Mouse (Mus musculus) midbrain, embryonic 12.5 days (tissue): ENCODE results near the gene Rnf225. TPM values are rescaled to one million over a fixed set of nuclear protein-coding genes. Genes with fewer than 3 reads are reported as not detected.

Experiments
- ATAC-seq: fragments of 200-750 bp; cut with Nextera tagmentation; 2 replicates; pipeline ENCODE4 v1.8.0; 2017; ENCODE audit warnings: low read depth, moderate TSS enrichment, moderate library complexity; ENCODE audit not compliant: low FRiP score
- H3K27ac ChIP-seq: fragments of 300-500 bp; sonication (generic); replicated peaks from 2 replicates; pipeline ENCODE4 v1.5.1; 2016; ENCODE audit warnings: mild to moderate bottlenecking
- H3K27me3 ChIP-seq: fragments of 300-500 bp; sonication (generic); 2 replicates; pipeline ENCODE4 v1.6.1; 2016; ENCODE audit warnings: mild to moderate bottlenecking
- H3K36me3 ChIP-seq: fragments of 300-500 bp; sonication (generic); 2 replicates; pipeline ENCODE4 v1.6.1; 2016
- H3K4me1 ChIP-seq: fragments of 300-500 bp; sonication (generic); 2 replicates; pipeline ENCODE4 v1.6.1; 2016
- H3K4me2 ChIP-seq: fragments of 300-500 bp; sonication (generic); replicated peaks from 2 replicates; pipeline ENCODE4 v1.6.1; 2016; ENCODE audit warnings: mild to moderate bottlenecking, moderate library complexity
- H3K4me3 ChIP-seq: fragments of 300-500 bp; sonication (generic); 2 replicates; pipeline ENCODE4 v1.5.1; 2016; ENCODE audit warnings: mild to moderate bottlenecking
- H3K9ac ChIP-seq: fragments of 300-500 bp; sonication (generic); replicated peaks from 2 replicates; pipeline ENCODE4 v1.6.1; 2016; ENCODE audit warnings: mild to moderate bottlenecking, moderate library complexity
- H3K9me3 ChIP-seq: fragments of 300-500 bp; sonication (generic); 2 replicates; pipeline ENCODE4 v1.6.1; 2016; ENCODE audit warnings: mild to moderate bottlenecking
- WGBS: fragments of 180-500 bp; shearing (Covaris S2); methylation state at CpG from one replicate; pipeline ENCODE4 v1.1.7; 2016; 5-methylcytosine and 5-hydroxymethylcytosine counted together
- polyA plus RNA-seq: library from polyadenylated mRNA; unstranded; fragments of >200 nt; fragmentation: Nextera tagmentation; extraction: Ambion mirVana; gene quantifications from 2 replicates; pipeline ENCODE4 v1.2.1, GENCODE M21; 2016

Gene Rnf225
- polyA plus RNA-seq, 1 experiment from 2014 or later = 0.93 TPM

GRCm38 (mm10) chr7:12966104-12966845, 39.1 kb downstream of the Rnf225 start:
- Histone ChIP-seq H3K4me1 (peaks cover 24% of the 10 kb centered on the region), H3K36me3 (peaks cover 27% of the 10 kb centered on the region), H3K9me3 (no peaks in the 10 kb centered on the region), H3K27me3 (no peaks in the 10 kb centered on the region), H3K4me2 (peak overlapping the region; percentile 85), H3K4me3 (peak overlapping the region; percentile 74), H3K27ac (peak overlapping the region; percentile 89), H3K9ac (peak overlapping the region; percentile 83)
- ATAC-seq = peak; percentile 61
- under 1% methylated on average over 29 of the region's 29 CpGs for WGBS

GRCm38 (mm10) chr7:12970906-12971305, 43.7 kb downstream of the Rnf225 start:
- H3K9me3 ChIP-seq = no peaks in the 10 kb centered on the region

GRCm38 (mm10) chr7:12977682-12978389, 50.6 kb downstream of the Rnf225 start, which contains the start of gene Zfp446:
TSS of gene Zfp446 (plus strand) at chr7:12977848.
- ATAC-seq = peak; percentile 99
- Histone ChIP-seq H3K27ac (peak within 1 kb of the TSS; percentile 93), H3K9me3 (no peaks in the 10 kb centered on the region), H3K4me3 (peak within 1 kb of the TSS; percentile 72), H3K4me1 (peaks cover 12% of the 10 kb centered on the region), H3K9ac (peak within 1 kb of the TSS; percentile 68), H3K4me2 (peak within 1 kb of the TSS; percentile 68), H3K27me3 (no peaks in the 10 kb centered on the region), H3K36me3 (peaks cover 8% of the 10 kb centered on the region; the same call in 1 of the 2 replicates)
- WGBS = under 1% methylated on average over 49 of the region's 49 CpGs

More at GRCm38 (mm10) chr7:12970906-12971305, 43.7 kb downstream of the Rnf225 start:
- Histone ChIP-seq H3K36me3 (peaks cover 42% of the 10 kb centered on the region), H3K27me3 (no peaks in the 10 kb centered on the region), H3K4me3 (no peak overlapping the region), H3K4me1 (peaks cover 14% of the 10 kb centered on the region), H3K9ac (no peak overlapping the region), H3K27ac (no peak overlapping the region), H3K4me2 (no peak overlapping the region)
- ATAC-seq = no peak
- WGBS = 97% methylated on average over 25 of the region's 25 CpGs

GRCm38 (mm10) chr7:12978931-12979722, 51.9 kb downstream of the Rnf225 start:
- no peak for ATAC-seq
- Histone ChIP-seq H3K4me2 (peak overlapping the region; percentile 68), H3K9ac (peak overlapping the region; percentile 67; the same call in 1 of the 2 replicates), H3K27me3 (no peaks in the 10 kb centered on the region), H3K36me3 (peaks cover 8% of the 10 kb centered on the region; the same call in 1 of the 2 replicates), H3K27ac (peak overlapping the region; percentile 93), H3K9me3 (no peaks in the 10 kb centered on the region), H3K4me1 (peaks cover 12% of the 10 kb centered on the region), H3K4me3 (peak overlapping the region; percentile 72; the same call in 1 of the 2 replicates)
- 91% methylated on average over 18 of the region's 18 CpGs for WGBS

DNA sequence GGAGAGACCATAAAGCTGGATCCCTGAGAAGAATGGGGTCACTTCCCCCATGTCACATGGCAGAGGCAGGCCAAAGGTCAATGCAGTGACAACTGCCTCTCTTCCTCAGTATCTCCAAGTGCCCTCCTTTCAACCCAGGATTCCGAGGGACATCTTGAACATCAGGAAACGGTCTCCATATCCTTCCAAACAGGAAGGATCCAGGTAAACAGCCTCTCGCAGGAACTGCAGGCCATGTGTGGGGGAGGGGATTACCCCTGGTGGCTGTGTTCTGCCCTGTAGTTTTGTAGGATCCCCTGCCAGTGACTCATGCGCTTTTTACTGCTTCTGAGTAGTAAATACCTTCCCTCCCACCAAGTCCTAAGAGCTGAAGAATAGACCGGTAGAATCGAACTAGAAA, 52.6 kb downstream of the Rnf225 start:
- Histone ChIP-seq H3K4me2 (no peak overlapping the region), H3K4me3 (no peak overlapping the region), H3K9me3 (no peaks in the 10 kb centered on the region), H3K4me1 (peaks cover 12% of the 10 kb centered on the region), H3K27ac (no peak overlapping the region), H3K9ac (no peak overlapping the region), H3K36me3 (peaks cover 8% of the 10 kb centered on the region; the same call in 1 of the 2 replicates), H3K27me3 (no peaks in the 10 kb centered on the region)
- ATAC-seq = no peak
- WGBS = 91% methylated on average over 6 of the region's 6 CpGs

DNA sequence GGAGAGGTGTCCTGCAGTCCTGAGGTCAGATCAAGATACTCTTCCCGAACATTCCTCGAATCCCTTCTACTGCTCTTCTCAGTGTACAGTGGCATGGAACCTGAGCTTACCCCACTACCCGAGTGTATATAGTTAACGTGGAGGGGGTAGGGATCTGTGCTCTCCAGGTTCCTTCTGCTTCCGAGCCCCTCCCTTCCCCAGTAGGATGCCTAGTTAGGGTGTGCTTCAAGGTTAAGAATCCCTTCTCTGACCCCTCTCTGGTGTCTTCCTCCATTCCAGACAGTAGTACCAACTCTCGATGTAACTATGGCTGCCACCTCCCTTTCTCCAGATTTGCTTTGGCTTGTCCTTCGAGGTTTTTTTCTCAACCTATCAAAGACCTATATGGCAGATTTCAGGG, 53.1 kb downstream of the Rnf225 start:
- 87% methylated on average over 7 of the region's 7 CpGs for WGBS
- peaks cover 12% of the 10 kb centered on the region for H3K4me1 ChIP-seq
- no peak overlapping the region for H3K9ac ChIP-seq
- no peak overlapping the region for H3K4me3 ChIP-seq
- no peaks in the 10 kb centered on the region for H3K9me3 ChIP-seq
- no peak overlapping the region for H3K4me2 ChIP-seq
- no peak for ATAC-seq
- H3K27ac ChIP-seq = no peak overlapping the region
- no peaks in the 10 kb centered on the region for H3K27me3 ChIP-seq
- peaks cover 8% of the 10 kb centered on the region; the same call in 1 of the 2 replicates for H3K36me3 ChIP-seq

Other genes starting within 250 kb of the Rnf225 start
- gene Vmn2r55, start 242.4 kb upstream of the Rnf225 start, polyA plus RNA-seq = not detected in 2 replicates
- not detected in 2 replicates for gene Vmn2r56, start 192.4 kb upstream of the Rnf225 start, polyA plus RNA-seq
- gene Zscan18, start 123.8 kb upstream of the Rnf225 start, polyA plus RNA-seq = 17.5 and 17.6 TPM in 2 replicates
- gene Zfp329, start 108.6 kb upstream of the Rnf225 start, polyA plus RNA-seq = 27.1 and 31.6 TPM in 2 replicates
- gene Zfp110, start 92.7 kb upstream of the Rnf225 start, polyA plus RNA-seq = 32.3 and 34.5 TPM in 2 replicates
- 5.5 and 6.5 TPM in 2 replicates for gene Zfp128, start 46.2 kb upstream of the Rnf225 start, polyA plus RNA-seq
- 11.2 and 11.8 TPM in 2 replicates for gene Zscan22, start 29.6 kb upstream of the Rnf225 start, polyA plus RNA-seq
- gene Rps5, start 5.1 kb upstream of the Rnf225 start, polyA plus RNA-seq = 603 and 620 TPM in 2 replicates
- 14.2 and 15.5 TPM in 2 replicates for gene Zfp324, start 38.4 kb downstream of the Rnf225 start, polyA plus RNA-seq
- 18.1 and 18.7 TPM in 2 replicates for gene Zfp446, start 50.4 kb downstream of the Rnf225 start, polyA plus RNA-seq
- 0.13 TPM in 1 of 2 replicates, not detected in the other for gene Slc27a5, start 70.8 kb downstream of the Rnf225 start, polyA plus RNA-seq
- 376 and 420 TPM in 2 replicates for gene Trim28, start 71.7 kb downstream of the Rnf225 start, polyA plus RNA-seq
- gene Zbtb45, start 82.6 kb downstream of the Rnf225 start, polyA plus RNA-seq = 36.6 and 37.1 TPM in 2 replicates
- 139 and 150 TPM in 2 replicates for gene Chmp2a, start 107.4 kb downstream of the Rnf225 start, polyA plus RNA-seq
- 143 and 149 TPM in 2 replicates for gene Ube2m, start 110.9 kb downstream of the Rnf225 start, polyA plus RNA-seq
- gene Mzf1, start 127.3 kb downstream of the Rnf225 start, polyA plus RNA-seq = 5.2 and 5.3 TPM in 2 replicates
- gene Vmn1r85, start 167.8 kb downstream of the Rnf225 start, polyA plus RNA-seq = not detected in 2 replicates
- gene Vmn1r86, start 192.5 kb downstream of the Rnf225 start, polyA plus RNA-seq = not detected in 2 replicates
- gene Vmn1r87, start 212.7 kb downstream of the Rnf225 start, polyA plus RNA-seq = not detected in 2 replicates
- not detected in 2 replicates for gene Vmn1r88, start 232.2 kb downstream of the Rnf225 start, polyA plus RNA-seq